ENCODE assay signal across 7 mouse cellular contexts in the genomic region with DNA sequence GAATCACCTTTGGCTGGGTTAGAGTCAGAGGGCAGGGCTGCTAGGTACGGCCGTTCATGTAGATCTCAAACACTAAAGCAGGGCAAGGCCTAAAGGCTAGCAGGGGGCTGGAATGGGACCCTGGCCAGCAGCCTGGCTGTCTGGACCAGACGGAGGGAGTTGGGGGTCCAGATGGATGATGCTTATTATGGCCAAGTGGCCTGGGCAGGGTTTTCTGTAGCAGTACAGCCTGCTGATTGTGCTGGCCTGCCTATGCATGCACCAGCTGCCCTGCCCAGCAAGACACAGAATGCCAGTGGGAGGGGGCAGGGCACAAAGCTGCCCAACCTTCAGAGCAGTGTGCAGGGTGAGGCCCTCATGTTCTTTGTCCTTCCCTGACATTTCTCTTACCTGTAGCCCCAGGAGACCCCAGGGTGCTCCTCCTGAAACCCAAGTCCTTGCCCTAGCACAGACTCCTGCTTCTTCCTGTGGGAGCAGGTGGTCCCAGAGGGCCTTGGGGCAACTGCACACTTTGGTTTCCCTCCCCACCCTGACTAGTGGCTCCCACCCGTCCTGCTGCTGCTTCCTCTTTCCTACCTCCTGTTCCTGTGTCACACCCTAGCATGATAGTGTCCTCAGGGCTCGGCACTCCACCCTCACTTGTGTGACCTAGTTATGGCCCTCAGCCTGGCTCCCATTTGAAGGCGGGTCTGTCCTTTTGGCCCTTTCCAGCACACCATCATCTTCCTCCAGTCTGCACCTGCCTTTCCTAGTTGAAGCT. TPM values are rescaled to one million over a fixed set of nuclear protein-coding genes. Genes with fewer than 3 reads are reported as not detected.
DNase-seq lines count a peak whose midpoint lies in the region; ATAC-seq and TF ChIP-seq lines count a peak whose summit lies in the region.

No protein-coding gene starts in this region.

- TF ChIP-seq CTCF in CH12.LX (conservative IDR thresholded peaks at IDR 0.05 in 1 of 2, IDR thresholded peaks at IDR 0.05 in 1 of 2; ENCODE audit: low read depth in 2 of 2, low read length in 2 of 2) (no peak), MEL (IDR thresholded peaks at IDR 0.05 in 2 of 3, conservative IDR thresholded peaks at IDR 0.05 in 1 of 3; ENCODE audit: control insufficient read depth in 1 of 3, insufficient read depth in 1 of 3, low read depth in 2 of 3, low read length in 3 of 3, poor library complexity in 1 of 3, severe bottlenecking in 1 of 3) (no peak)

- TF ChIP-seq POLR2A in CH12.LX (IDR thresholded peaks at IDR 0.05; ENCODE audit: low read depth, low read length) (no peak), MEL (IDR thresholded peaks at IDR 0.05; ENCODE audit: control insufficient read depth in 1 of 2, insufficient read depth in 1 of 2, low read depth in 1 of 2, low read length in 2 of 2, poor library complexity in 1 of 2) (peak in 1 of 2 experiments; percentile 73; a peak in 2 of 4 replicates)

- H3K9me3 ChIP-seq in CH12.LX (replicated peaks; ENCODE audit: low read length): no peaks in the 10 kb centered on the region
- H3K9me3 ChIP-seq in MEL (replicated peaks; ENCODE audit: insufficient read depth, low read length): no peaks in the 10 kb centered on the region
- no peaks in the 10 kb centered on the region for H3K9me3 ChIP-seq in forebrain, embryonic 12.5 days
- H3K9me3 ChIP-seq in intestine, embryonic 16.5 days (ENCODE audit: control insufficient read depth, low read length): no peaks in the 10 kb centered on the region
- no peaks in the 10 kb centered on the region for H3K9me3 ChIP-seq in midbrain, embryonic 10.5 days (replicated peaks)

- H3K27ac ChIP-seq in CH12.LX (ENCODE audit: insufficient read depth, low read depth) (no peak overlapping the region), MEL (ENCODE audit: control insufficient read depth, low read depth, low read length) (peak overlapping the region; percentile 70)
- H3K27ac ChIP-seq in forebrain, embryonic 12.5 days: no peak overlapping the region
- H3K27ac ChIP-seq in intestine, embryonic 16.5 days (ENCODE audit: low read length): peak overlapping the region; percentile 96
- H3K27ac ChIP-seq in midbrain, embryonic 10.5 days (replicated peaks): no peak overlapping the region

- dilution Hi-C loops in CH12.LX (cut with MboI; ENCODE audit: extremely low pct_ligation_motif_present, extremely low pct_unique_long_range_greater_than_20kb, low sequenced_read_pairs): no loop called here

- peak overlapping the region; percentile 8 to 39 (median 25) for H3K4me3 ChIP-seq in CH12.LX (replicated peaks in 1 of 3; ENCODE audit: low read depth in 2 of 3, low read length in 2 of 3, poor library complexity in 1 of 3)
- H3K4me3 ChIP-seq in MEL (ENCODE audit: control insufficient read depth in 1 of 2, insufficient read depth in 1 of 2, low read depth in 2 of 2, low read length in 2 of 2): peak overlapping the region; percentile 90 to 95
- no peak overlapping the region for H3K4me3 ChIP-seq in forebrain, embryonic 12.5 days (replicated peaks)
- H3K4me3 ChIP-seq in intestine, embryonic 16.5 days (ENCODE audit: low read length): peak overlapping the region; percentile 93
- H3K4me3 ChIP-seq in midbrain, embryonic 10.5 days: peak overlapping the region; percentile 14; the same call in 1 of the 2 replicates

- H3K79me2 ChIP-seq in CH12.LX (replicated peaks; ENCODE audit: control insufficient read depth, extremely low read depth, insufficient read depth, poor library complexity, severe bottlenecking) (peaks cover 13% of the 10 kb centered on the region), MEL (ENCODE audit: control insufficient read depth, insufficient read depth, low read length, poor library complexity) (peaks cover 59% of the 10 kb centered on the region)

- in situ Hi-C loops in CH12.LX (cut with MboI; ENCODE audit: low pct_ligation_motif_present, low pct_unique_long_range_greater_than_20kb, low sequenced_read_pairs): no loop called here

- 75% methylated on average over 6 of the region's 6 CpGs for WGBS in forebrain, embryonic 12.5 days
- 47% methylated on average over 6 of the region's 6 CpGs for WGBS in intestine, embryonic 16.5 days
- WGBS in midbrain, embryonic 10.5 days: 76% methylated on average over 6 of the region's 6 CpGs

- TF ChIP-seq EP300 in CH12.LX (IDR thresholded peaks at IDR 0.05; ENCODE audit: low read length): no peak
- peak; percentile 23 to 35; a peak in 2 of 4 replicates for TF ChIP-seq EP300 in MEL (IDR thresholded peaks at IDR 0.05; ENCODE audit: low read depth in 1 of 2, low read length in 2 of 2)

- H3K27me3 ChIP-seq in CH12.LX (replicated peaks): no peaks in the 10 kb centered on the region
- H3K27me3 ChIP-seq in MEL (ENCODE audit: control insufficient read depth in 1 of 2, insufficient read depth in 2 of 2, low read length in 2 of 2): no peaks in the 10 kb centered on the region
- peaks cover 24% of the 10 kb centered on the region for H3K27me3 ChIP-seq in forebrain, embryonic 12.5 days
- peaks cover 5% of the 10 kb centered on the region; the same call in 1 of the 2 replicates for H3K27me3 ChIP-seq in intestine, embryonic 16.5 days (replicated peaks; ENCODE audit: control insufficient read depth, insufficient read depth, low read length)
- peaks cover 25% of the 10 kb centered on the region for H3K27me3 ChIP-seq in midbrain, embryonic 10.5 days (ENCODE audit: low read depth, poor library complexity, severe bottlenecking)

- H3K9ac ChIP-seq in CH12.LX (ENCODE audit: insufficient read depth, low read depth) (peak overlapping the region; percentile 8; the same call in 1 of the 2 replicates), MEL (ENCODE audit: control insufficient read depth, low read depth, low read length, poor library complexity, severe bottlenecking) (peak overlapping the region; percentile 93)
- 0 out of 2 replicates have a peak overlapping the region, but pooled peaks have one; percentile 25 for H3K9ac ChIP-seq in forebrain, embryonic 12.5 days
- H3K9ac ChIP-seq in intestine, embryonic 16.5 days (ENCODE audit: low read depth, low read length): peak overlapping the region; percentile 87

- peaks cover 23 to 76% of the 10 kb centered on the region in 2 experiments for H3K4me1 ChIP-seq in CH12.LX (ENCODE audit: control insufficient read depth in 1 of 2, insufficient read depth in 2 of 2)
- H3K4me1 ChIP-seq in MEL (ENCODE audit: control insufficient read depth in 1 of 2, insufficient read depth in 2 of 2, low read length in 2 of 2): peaks cover 10 to 53% of the 10 kb centered on the region in 2 experiments
- H3K4me1 ChIP-seq in forebrain, embryonic 12.5 days: peaks cover 56% of the 10 kb centered on the region
- peaks cover 46% of the 10 kb centered on the region for H3K4me1 ChIP-seq in intestine, embryonic 16.5 days (ENCODE audit: control insufficient read depth, insufficient read depth, low read length)
- H3K4me1 ChIP-seq in midbrain, embryonic 10.5 days: peaks cover 58% of the 10 kb centered on the region

- TF ChIP-seq RAD21 in CH12.LX (IDR thresholded peaks at IDR 0.05; ENCODE audit: low read depth, low read length) (no peak), MEL (IDR thresholded peaks at IDR 0.05; ENCODE audit: low read depth, low read length) (no peak)

- DNase-seq in CH12.LX (ENCODE audit: extremely low read depth) (peak; percentile 41), MEL (ENCODE audit: low read depth, low spot score) (peak; percentile 90)
- no peak for DNase-seq in midbrain, embryonic 10.5 days (ENCODE audit: low spot score)
- no peak for DNase-seq in embryo, embryonic 10 days (ENCODE audit: low spot score)
- no peak for DNase-seq in testis, postnatal 14 days (ENCODE audit: low spot score)

- H3K36me3 ChIP-seq in CH12.LX (replicated peaks in 1 of 2; ENCODE audit: control insufficient read depth in 1 of 2, insufficient read depth in 1 of 2, low read length in 1 of 2) (peaks cover 8 to 40% of the 10 kb centered on the region in 2 experiments), MEL (ENCODE audit: control insufficient read depth in 1 of 2, insufficient read depth in 2 of 2, low read length in 2 of 2) (peaks cover 0 to 43% of the 10 kb centered on the region in 2 experiments; a peak in 3 of 4 replicates)
- peaks cover 33% of the 10 kb centered on the region for H3K36me3 ChIP-seq in forebrain, embryonic 12.5 days (replicated peaks)
- peaks cover 11% of the 10 kb centered on the region for H3K36me3 ChIP-seq in intestine, embryonic 16.5 days (ENCODE audit: control insufficient read depth, insufficient read depth, low read length)
- peaks cover 35% of the 10 kb centered on the region for H3K36me3 ChIP-seq in midbrain, embryonic 10.5 days

- no peak for ATAC-seq in forebrain, embryonic 12.5 days (ENCODE audit: low FRiP score)
- ATAC-seq in intestine, embryonic 16.5 days: peak; percentile 29

- peak overlapping the region; percentile 48 for H3K4me2 ChIP-seq in CH12.LX (ENCODE audit: insufficient read depth, low read depth, poor library complexity, severe bottlenecking)
- peak overlapping the region; percentile 13; the same call in 1 of the 2 replicates for H3K4me2 ChIP-seq in forebrain, embryonic 12.5 days
- H3K4me2 ChIP-seq in intestine, embryonic 16.5 days (ENCODE audit: low read depth, low read length): peak overlapping the region; percentile 96

RNA-seq across cellular contexts. Expression of a gene that starts 3.7 kb away (rescaled TPM):
- 13.1 and 14.3 TPM in 2 replicates for total RNA-seq in CH12.LX (2012; rRNA removed)
- total RNA-seq in CH12.LX (2014; rRNA removed): 7.0 and 8.2 TPM in 2 replicates
- 17.0 and 19.3 TPM in 2 replicates for polyA plus RNA-seq in CH12.LX (2012; ENCODE audit: insufficient read length, low read depth)
- total RNA-seq in MEL (2012; rRNA removed): 26.1 and 32.9 TPM in 2 replicates
- 10 to 100 TPM in 1 of 2 experiments, not detected in 1; 50.8 TPM for polyA plus RNA-seq in MEL (2012; ENCODE audit: insufficient read depth in 1 of 2, insufficient read length in 2 of 2, low read depth in 1 of 2, low replicate concordance in 2 of 2, missing spikeins in 1 of 2)
- polyA plus RNA-seq in forebrain, embryonic 12.5 days (2016; fragmentation: Nextera tagmentation; extraction: Ambion mirVana): 9.3 and 10.0 TPM in 2 replicates
- 31.7 and 38.6 TPM in 2 replicates for polyA plus RNA-seq in intestine, embryonic 16.5 days (2015; fragmentation: Nextera tagmentation; extraction: Ambion mirVana)
- polyA plus RNA-seq in midbrain, embryonic 10.5 days (2016; fragmentation: Nextera tagmentation; extraction: Ambion mirVana): 7.5 and 7.8 TPM in 2 replicates

RNA-seq across cellular contexts. Expression of a gene that starts 6.2 kb away (rescaled TPM):
- total RNA-seq in CH12.LX (2012; rRNA removed) (80.6 and 98.5 TPM in 2 replicates), CH12.LX (2014; rRNA removed) (72.9 and 82.0 TPM in 2 replicates), MEL (2012; rRNA removed) (194 and 226 TPM in 2 replicates)
- polyA plus RNA-seq in CH12.LX (2012; ENCODE audit: insufficient read length, low read depth) (51.4 and 74.9 TPM in 2 replicates), MEL (2012; ENCODE audit: insufficient read depth in 1 of 2, insufficient read length in 2 of 2, low read depth in 1 of 2, low replicate concordance in 2 of 2, missing spikeins in 1 of 2) (100 to 1,000 TPM in 1 of 2 experiments, not detected in 1; 158 TPM)
- 207 and 224 TPM in 2 replicates for polyA plus RNA-seq in forebrain, embryonic 12.5 days (2016; fragmentation: Nextera tagmentation; extraction: Ambion mirVana)
- polyA plus RNA-seq in intestine, embryonic 16.5 days (2015; fragmentation: Nextera tagmentation; extraction: Ambion mirVana): 176 and 200 TPM in 2 replicates
- polyA plus RNA-seq in midbrain, embryonic 10.5 days (2016; fragmentation: Nextera tagmentation; extraction: Ambion mirVana): 243 and 252 TPM in 2 replicates

RNA-seq across cellular contexts. Expression of a gene that starts 6.2 kb away (rescaled TPM):
- total RNA-seq in CH12.LX (2012; rRNA removed) (13.6 and 14.5 TPM in 2 replicates), CH12.LX (2014; rRNA removed) (9.6 and 13.0 TPM in 2 replicates), MEL (2012; rRNA removed) (9.8 and 10.3 TPM in 2 replicates)
- polyA plus RNA-seq in CH12.LX (2012; ENCODE audit: insufficient read length, low read depth) (48.7 and 55.2 TPM in 2 replicates), MEL (2012; ENCODE audit: insufficient read depth in 1 of 2, insufficient read length in 2 of 2, low read depth in 1 of 2, low replicate concordance in 2 of 2, missing spikeins in 1 of 2) (10 to 100 TPM in 1 of 2 experiments, not detected in 1; 67.0 TPM)
- 134 and 141 TPM in 2 replicates for polyA plus RNA-seq in forebrain, embryonic 12.5 days (2016; fragmentation: Nextera tagmentation; extraction: Ambion mirVana)
- polyA plus RNA-seq in intestine, embryonic 16.5 days (2015; fragmentation: Nextera tagmentation; extraction: Ambion mirVana): 91.4 and 97.3 TPM in 2 replicates
- 141 and 153 TPM in 2 replicates for polyA plus RNA-seq in midbrain, embryonic 10.5 days (2016; fragmentation: Nextera tagmentation; extraction: Ambion mirVana)

RNA-seq across cellular contexts. Expression of a gene that starts 10.8 kb away (rescaled TPM):
- total RNA-seq in CH12.LX (2012; rRNA removed) (22.7 and 28.3 TPM in 2 replicates), CH12.LX (2014; rRNA removed) (18.4 and 21.2 TPM in 2 replicates), MEL (2012; rRNA removed) (8.1 and 8.4 TPM in 2 replicates)
- polyA plus RNA-seq in CH12.LX (2012; ENCODE audit: insufficient read length, low read depth) (14.5 and 21.5 TPM in 2 replicates), MEL (2012; ENCODE audit: insufficient read depth in 1 of 2, insufficient read length in 2 of 2, low read depth in 1 of 2, low replicate concordance in 2 of 2, missing spikeins in 1 of 2) (10 to 100 TPM in 1 of 2 experiments, not detected in 1; 17.0 TPM)
- 17.6 and 18.1 TPM in 2 replicates for polyA plus RNA-seq in forebrain, embryonic 12.5 days (2016; fragmentation: Nextera tagmentation; extraction: Ambion mirVana)
- 22.3 and 23.1 TPM in 2 replicates for polyA plus RNA-seq in intestine, embryonic 16.5 days (2015; fragmentation: Nextera tagmentation; extraction: Ambion mirVana)
- polyA plus RNA-seq in midbrain, embryonic 10.5 days (2016; fragmentation: Nextera tagmentation; extraction: Ambion mirVana): 19.1 and 20.2 TPM in 2 replicates

RNA-seq across cellular contexts. Expression of a gene that starts 19.4 kb away (rescaled TPM):
- total RNA-seq in CH12.LX (2012; rRNA removed): 8.9 and 9.5 TPM in 2 replicates
- total RNA-seq in CH12.LX (2014; rRNA removed): 6.7 and 9.6 TPM in 2 replicates
- polyA plus RNA-seq in CH12.LX (2012; ENCODE audit: insufficient read length, low read depth): 3.5 and 4.5 TPM in 2 replicates
- 8.2 and 11.5 TPM in 2 replicates for total RNA-seq in MEL (2012; rRNA removed)
- polyA plus RNA-seq in MEL (2012; ENCODE audit: insufficient read depth in 1 of 2, insufficient read length in 2 of 2, low read depth in 1 of 2, low replicate concordance in 2 of 2, missing spikeins in 1 of 2): 1 to 10 TPM in 1 of 2 experiments, not detected in 1; 4.8 TPM
- 4.2 and 6.0 TPM in 2 replicates for polyA plus RNA-seq in forebrain, embryonic 12.5 days (2016; fragmentation: Nextera tagmentation; extraction: Ambion mirVana)
- 7.3 and 9.3 TPM in 2 replicates for polyA plus RNA-seq in intestine, embryonic 16.5 days (2015; fragmentation: Nextera tagmentation; extraction: Ambion mirVana)
- polyA plus RNA-seq in midbrain, embryonic 10.5 days (2016; fragmentation: Nextera tagmentation; extraction: Ambion mirVana): 7.2 and 8.6 TPM in 2 replicates

Comparison
In these comparisons a context has a peak if more than half of its experiments do, and no peak if none do; other contexts are left out.
1. DNase-seq: peak in CH12.LX (single experiment) and MEL (single experiment); none in midbrain, embryonic 10.5 days (single experiment), embryo, embryonic 10 days (single experiment) and testis, postnatal 14 days (single experiment).
2. H3K27ac ChIP-seq: peak in MEL (single experiment) and intestine, embryonic 16.5 days (single experiment); none in CH12.LX (single experiment), forebrain, embryonic 12.5 days (single experiment) and midbrain, embryonic 10.5 days (single experiment).
3. H3K4me2 ChIP-seq: peak in every context shown above with its lines; median percentile 96 in intestine, embryonic 16.5 days; 48 in CH12.LX; 13 in forebrain, embryonic 12.5 days.
4. H3K9ac ChIP-seq: peak in every context shown above with its lines; median percentile 93 in MEL; 87 in intestine, embryonic 16.5 days; 25 in forebrain, embryonic 12.5 days; 8 in CH12.LX.